ENCODE assay signal across 31 mouse cellular contexts in the genomic region with DNA sequence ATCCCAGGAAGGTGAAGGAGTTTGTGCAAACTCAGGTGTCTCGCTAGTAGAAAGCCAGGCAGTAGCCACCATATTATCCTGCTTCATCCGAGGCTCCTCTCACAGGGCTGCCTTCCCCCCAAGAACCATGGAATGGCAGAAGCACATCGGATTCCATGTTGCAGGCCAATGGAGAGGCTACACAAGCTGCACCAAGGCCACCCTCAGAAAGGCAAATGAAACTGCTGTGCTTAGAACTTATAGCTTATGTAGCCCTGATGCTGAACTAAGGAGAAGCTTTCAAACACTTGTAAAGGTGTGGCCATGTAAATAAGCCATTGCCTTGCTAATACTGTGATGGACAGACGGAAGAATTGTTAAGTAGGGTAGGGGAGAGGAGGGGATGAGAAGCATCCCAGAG.
"Had no signal": no experiment of that assay in that cellular context is flagged by ENCODE, and none has a peak within 500 bp of the region (broad histone marks: within the 10 kb centered on the region; RNA-seq: fewer than 3 reads in every experiment).

No protein-coding gene starts in this region.

- H3K9ac ChIP-seq: limb, embryonic 12.5 days; limb, embryonic 13.5 days; limb, embryonic 15.5 days; liver, embryonic 12.5 days; liver, embryonic 13.5 days; liver, embryonic 14.5 days; liver, embryonic 15.5 days; liver, postnatal 0 days; lung, embryonic 14.5 days; lung, embryonic 15.5 days; midbrain, embryonic 12.5 days; midbrain, embryonic 13.5 days; midbrain, embryonic 15.5 days; neural tube, embryonic 12.5 days had no signal

- ATAC-seq: liver, embryonic 12.5 days; liver, postnatal 0 days; lung, postnatal 0 days; midbrain, embryonic 13.5 days; midbrain, embryonic 15.5 days had no signal

- DNase-seq: left cerebral cortex, postnatal 4 days; liver; liver, embryonic 13.5 days; liver, postnatal 0 days; lung, adult 18-20 months; lung, adult 2 months; lung, embryonic 14.5 days; lung, postnatal 10 days; lung, postnatal 14 days; lung, postnatal 36 days; lung, postnatal 4 days; midbrain, embryonic 14.5 days had no signal

- H3K27ac ChIP-seq: left cerebral cortex, adult 2 months; limb, embryonic 10.5 days; limb, embryonic 12.5 days; limb, embryonic 13.5 days; limb, embryonic 15.5 days; liver, embryonic 12.5 days; liver, embryonic 13.5 days; liver, embryonic 14.5 days; liver, embryonic 15.5 days; lung, embryonic 15.5 days; macrophage; midbrain, embryonic 10.5 days; midbrain, embryonic 12.5 days; midbrain, embryonic 13.5 days; midbrain, embryonic 15.5 days; neural tube, embryonic 12.5 days had no signal

- H3K4me3 ChIP-seq: left cerebral cortex, adult 2 months; limb, embryonic 10.5 days; limb, embryonic 12.5 days; limb, embryonic 13.5 days; limb, embryonic 15.5 days; liver, embryonic 12.5 days; liver, embryonic 13.5 days; liver, embryonic 15.5 days; lung, embryonic 15.5 days; megakaryocyte, embryonic 14.5 days; midbrain, embryonic 10.5 days; midbrain, embryonic 12.5 days; midbrain, embryonic 13.5 days; midbrain, embryonic 15.5 days; myocyte; neural tube, embryonic 12.5 days had no signal

- H3K27me3 ChIP-seq: limb, embryonic 12.5 days; limb, embryonic 13.5 days; limb, embryonic 15.5 days; liver, embryonic 12.5 days; liver, embryonic 13.5 days; liver, embryonic 15.5 days; lung, embryonic 15.5 days; midbrain, embryonic 12.5 days; midbrain, embryonic 13.5 days; midbrain, embryonic 15.5 days; neural tube, embryonic 12.5 days had no signal

- H3K4me1 ChIP-seq: limb, embryonic 10.5 days; limb, embryonic 12.5 days; limb, embryonic 13.5 days; limb, embryonic 15.5 days; liver, embryonic 12.5 days; liver, embryonic 13.5 days; liver, embryonic 15.5 days; lung, embryonic 15.5 days; midbrain, embryonic 10.5 days; midbrain, embryonic 12.5 days; midbrain, embryonic 13.5 days; midbrain, embryonic 15.5 days; neural tube, embryonic 12.5 days had no signal

- H3K4me2 ChIP-seq: limb, embryonic 12.5 days; limb, embryonic 13.5 days; limb, embryonic 15.5 days; liver, embryonic 11.5 days; liver, embryonic 12.5 days; liver, embryonic 13.5 days; liver, embryonic 15.5 days; lung, embryonic 14.5 days; lung, embryonic 15.5 days; midbrain, embryonic 12.5 days; midbrain, embryonic 13.5 days; midbrain, embryonic 15.5 days; neural tube, embryonic 12.5 days had no signal

- H3K36me3 ChIP-seq: limb, embryonic 10.5 days; limb, embryonic 12.5 days; limb, embryonic 13.5 days; limb, embryonic 15.5 days; liver, embryonic 12.5 days; liver, embryonic 13.5 days; liver, embryonic 15.5 days; lung, embryonic 15.5 days; midbrain, embryonic 10.5 days; midbrain, embryonic 12.5 days; midbrain, embryonic 13.5 days; midbrain, embryonic 15.5 days; neural tube, embryonic 12.5 days had no signal

- H3K9me3 ChIP-seq: limb, embryonic 10.5 days; limb, embryonic 12.5 days; limb, embryonic 13.5 days; limb, embryonic 15.5 days; liver, embryonic 12.5 days; liver, embryonic 13.5 days; liver, embryonic 15.5 days; lung, embryonic 15.5 days; megakaryocyte, embryonic 14.5 days; midbrain, embryonic 10.5 days; midbrain, embryonic 12.5 days; midbrain, embryonic 13.5 days; midbrain, embryonic 15.5 days; neural tube, embryonic 12.5 days had no signal
